Mouse (Mus musculus) MEL (cell line): ENCODE data around the gene Npy. TPM values are rescaled to one million over a fixed set of nuclear protein-coding genes. Genes with fewer than 3 reads are reported as not detected.

ENCODE experiments used
- DNase-seq: peaks from one replicate; pipeline ENCODE4 v3.0.0; 2011; ENCODE audit warnings: low read depth, low spot score
- H3K27ac ChIP-seq: 2 replicates; pipeline ENCODE4 v1.5.1; 2012; ENCODE audit warnings: low read depth, mild to moderate bottlenecking, control low read depth, low read length, moderate library complexity; ENCODE audit not compliant: control insufficient read depth
- H3K27me3 ChIP-seq, 2 experiments: fragments of 150-350 bp in 1 of 2; sonication (generic) in 1 of 2; 2 replicates each; pipeline ENCODE4 v1.6.1; 2012; ENCODE audit warnings: low read length in 2 of 2, mild to moderate bottlenecking in 2 of 2, improper control_type of control experiment in 1 of 2, moderate library complexity in 1 of 2; ENCODE audit not compliant: insufficient read depth in 2 of 2, control insufficient read depth in 1 of 2
- H3K36me3 ChIP-seq, 2 experiments: 2 replicates each; pipeline ENCODE4 v1.6.1; 2012 to 2014; ENCODE audit warnings: low read length in 2 of 2, improper control_type of control experiment in 1 of 2, inconsistent platforms in 1 of 2, mild to moderate bottlenecking in 1 of 2; ENCODE audit not compliant: insufficient read depth in 2 of 2, control insufficient read depth in 1 of 2
- H3K4me1 ChIP-seq, 2 experiments: fragments of 150-350 bp in 1 of 2; sonication (generic) in 1 of 2; 2 replicates each; pipeline ENCODE4 v1.6.1; 2012; ENCODE audit warnings: low read length in 2 of 2, improper control_type of control experiment in 1 of 2, mild to moderate bottlenecking in 1 of 2; ENCODE audit not compliant: insufficient read depth in 2 of 2, control insufficient read depth in 1 of 2
- H3K4me3 ChIP-seq, 2 experiments: fragments of 150-350 bp in 1 of 2; sonication (generic) in 1 of 2; 2 replicates each; pipeline ENCODE4 v1.5.1; 2012; ENCODE audit warnings: low read depth in 2 of 2, low read length in 2 of 2, mild to moderate bottlenecking in 2 of 2, moderate library complexity in 2 of 2, control low read depth in 1 of 2, improper control_type of control experiment in 1 of 2; ENCODE audit not compliant: control insufficient read depth in 1 of 2, insufficient read depth in 1 of 2
- H3K79me2 ChIP-seq: 2 replicates; pipeline ENCODE4 v1.6.1; 2012; ENCODE audit warnings: mild to moderate bottlenecking, low read length, moderate library complexity; ENCODE audit not compliant: control insufficient read depth, poor library complexity, insufficient read depth
- H3K9ac ChIP-seq: 2 replicates; pipeline ENCODE4 v1.6.1; 2012; ENCODE audit warnings: low read depth, mild to moderate bottlenecking, control low read depth, low read length, moderate library complexity; ENCODE audit not compliant: control insufficient read depth, poor library complexity, severe bottlenecking
- H3K9me3 ChIP-seq: fragments of 150-350 bp; sonication (generic); replicated peaks from 2 replicates; pipeline ENCODE4 v1.6.1; 2012; ENCODE audit warnings: mild to moderate bottlenecking, low read length, improper control_type of control experiment, moderate library complexity; ENCODE audit not compliant: insufficient read depth
- BHLHE40 ChIP-seq: IDR thresholded peaks from 2 replicates; pipeline ENCODE4 v1.6.1; 2012; ENCODE audit warnings: low read depth, mild to moderate bottlenecking, inconsistent platforms, low read length, improper control_type of control experiment, borderline replicate concordance
- CHD2 ChIP-seq: IDR thresholded peaks from 2 replicates; pipeline ENCODE4 v1.6.1; 2011; ENCODE audit warnings: low read length, improper control_type of control experiment
- E2F4 ChIP-seq: IDR thresholded peaks from 2 replicates; pipeline ENCODE4 v1.6.1; 2011; ENCODE audit warnings: low read depth, low read length, improper control_type of control experiment, borderline replicate concordance
- GATA1 ChIP-seq: IDR thresholded peaks from 2 replicates; pipeline ENCODE4 v1.6.1; 2011; ENCODE audit warnings: low read depth, low read length, improper control_type of control experiment
- JUND ChIP-seq: IDR thresholded peaks from 2 replicates; pipeline ENCODE4 v1.6.1; 2011; ENCODE audit warnings: low read depth, mild to moderate bottlenecking, improper control_type of control experiment, low read length
- MAX ChIP-seq: IDR thresholded peaks from 2 replicates; pipeline ENCODE4 v1.6.1; 2011; ENCODE audit warnings: low read length, improper control_type of control experiment
- MXI1 ChIP-seq: IDR thresholded peaks from 2 replicates; pipeline ENCODE4 v1.6.1; 2011; ENCODE audit warnings: mild to moderate bottlenecking, low read depth, low read length, improper control_type of control experiment
- MYC ChIP-seq: IDR thresholded peaks from 2 replicates; pipeline ENCODE4 v1.6.1; 2011; ENCODE audit warnings: low read depth, mild to moderate bottlenecking, low read length, improper control_type of control experiment, moderate library complexity
- NELFE ChIP-seq: IDR thresholded peaks from 2 replicates; pipeline ENCODE4 v1.6.1; 2011; ENCODE audit warnings: low read depth, low read length, improper control_type of control experiment
- POLR2A ChIP-seq, 2 experiments: IDR thresholded peaks; 2 replicates each; pipeline ENCODE4 v1.6.1; 2011 to 2012; ENCODE audit warnings: low read length in 2 of 2, mild to moderate bottlenecking in 2 of 2, control low read depth in 1 of 2, improper control_type of control experiment in 1 of 2, low read depth in 1 of 2, moderate library complexity in 1 of 2; ENCODE audit not compliant: control insufficient read depth in 1 of 2, insufficient read depth in 1 of 2, poor library complexity in 1 of 2
- POLR2AphosphoS2 ChIP-seq: IDR thresholded peaks from 2 replicates; pipeline ENCODE4 v1.6.1; 2011; ENCODE audit warnings: low read length, improper control_type of control experiment
- POLR2AphosphoS5 ChIP-seq: IDR thresholded peaks from 2 replicates; pipeline ENCODE4 v1.6.1; 2012; ENCODE audit warnings: low read depth, borderline replicate concordance, mild to moderate bottlenecking, inconsistent platforms, low read length, moderate library complexity, mixed read lengths
- RCOR1 ChIP-seq: IDR thresholded peaks from 2 replicates; pipeline ENCODE4 v1.6.1; 2012; ENCODE audit warnings: low read depth, mild to moderate bottlenecking, inconsistent platforms, low read length, improper control_type of control experiment
- SMC3 ChIP-seq: IDR thresholded peaks from 2 replicates; pipeline ENCODE4 v1.6.1; 2011; ENCODE audit warnings: low read depth, low read length, improper control_type of control experiment
- TBP ChIP-seq: IDR thresholded peaks from 2 replicates; pipeline ENCODE4 v1.8.0; 2011; ENCODE audit warnings: low read depth, low read length, improper control_type of control experiment
- TCF12 ChIP-seq: IDR thresholded peaks from 2 replicates; pipeline ENCODE4 v1.6.1; 2014; ENCODE audit warnings: low read depth, mild to moderate bottlenecking, inconsistent platforms, low read length, improper control_type of control experiment, moderate library complexity
- UBTF ChIP-seq: IDR thresholded peaks from 2 replicates; pipeline ENCODE4 v1.6.1; 2012; ENCODE audit warnings: low read depth, mild to moderate bottlenecking, inconsistent platforms, low read length, improper control_type of control experiment, moderate library complexity, borderline replicate concordance; ENCODE audit not compliant: insufficient read depth
- USF2 ChIP-seq, 2 experiments: IDR thresholded peaks; 2 replicates each; pipeline ENCODE4 v1.6.1; 2011 to 2012; ENCODE audit warnings: improper control_type of control experiment in 2 of 2, low read length in 2 of 2, borderline replicate concordance in 1 of 2, inconsistent platforms in 1 of 2, low read depth in 1 of 2, mild to moderate bottlenecking in 1 of 2; ENCODE audit not compliant: insufficient read depth in 1 of 2
- polyA plus RNA-seq, 2 experiments: library from polyadenylated mRNA; stranded (reverse) in 1 of 2; unstranded in 1 of 2; fragments of >175 nt in 1 of 2; fragments of >200 nt in 1 of 2; gene quantifications; 2 replicates each; pipeline versions ENCODE4 v1.2.1 to v1.2.4; 2012; ENCODE audit warnings: low replicate concordance in 2 of 2, low read depth in 1 of 2; ENCODE audit not compliant: insufficient read length in 2 of 2, insufficient read depth in 1 of 2, missing spikeins in 1 of 2
- total RNA-seq: library from RNA; depleted of rRNA; stranded (reverse); fragments of 300-350 nt; gene quantifications from 2 replicates; pipeline ENCODE4 v1.2.3, GENCODE M21; 2012

The Npy gene
- total and polyA plus RNA-seq, 3 experiments: not detected

GRCm38 (mm10) chr6:49780846-49781400 lies 41.6 kb upstream of the Npy start:
- no peaks in the 10 kb centered on the region for H3K36me3 ChIP-seq
- no peaks in the 10 kb centered on the region for H3K27me3 ChIP-seq
- DNase-seq: no peak
- H3K9ac ChIP-seq: no peak overlapping the region
- TF ChIP-seq NELFE: no peak
- no peak for TF ChIP-seq MYC
- H3K79me2 ChIP-seq: no peaks in the 10 kb centered on the region
- H3K9me3 ChIP-seq: no peaks in the 10 kb centered on the region
- H3K4me3 ChIP-seq: no peak overlapping the region
- H3K4me1 ChIP-seq: no peaks in the 10 kb centered on the region
- H3K27ac ChIP-seq: no peak overlapping the region

- H3K27me3 ChIP-seq: no peaks in the 10 kb centered on the region
- H3K9ac ChIP-seq: no peak overlapping the region
- DNase-seq: no peak
- TF ChIP-seq USF2 (IDR thresholded peaks at IDR 0.05; ENCODE audit: borderline replicate concordance in 1 of 2, insufficient read depth in 1 of 2, low read depth in 1 of 2, low read length in 2 of 2) (no peak), POLR2A (IDR thresholded peaks at IDR 0.05; ENCODE audit: control insufficient read depth in 1 of 2, insufficient read depth in 1 of 2, low read depth in 1 of 2, low read length in 2 of 2, poor library complexity in 1 of 2) (no peak), JUND (no peak), GATA1 (no peak), UBTF (no peak), E2F4 (no peak), TCF12 (no peak), BHLHE40 (no peak), POLR2AphosphoS2 (no peak), MXI1 (no peak), CHD2 (no peak), MAX (no peak), SMC3 (no peak), POLR2AphosphoS5 (no peak), TBP (no peak), MYC (no peak), RCOR1 (no peak)
- TF ChIP-seq, all 39 proteins: peak for 0
- H3K79me2 ChIP-seq: no peaks in the 10 kb centered on the region
- H3K27ac ChIP-seq: no peak overlapping the region
- no peaks in the 10 kb centered on the region for H3K4me1 ChIP-seq
- H3K36me3 ChIP-seq: no peaks in the 10 kb centered on the region
- H3K9me3 ChIP-seq: no peaks in the 10 kb centered on the region
- no peak overlapping the region for H3K4me3 ChIP-seq
Measured at GRCm38 (mm10) chr6:49781852-49782251, 40.7 kb upstream of the Npy start.
